Mouse (Mus musculus) CD4-positive, CD25-positive, alpha-beta regulatory T cell, adult 2 months (primary cell): Measurements from ENCODE around the gene Adssl1.

ENCODE experiments used
- DNase-seq: peaks from one replicate; pipeline ENCODE4 v3.0.0-alpha.2; 2012; ENCODE audit warnings: low read depth, low spot score

Adssl1 gene

DNA sequence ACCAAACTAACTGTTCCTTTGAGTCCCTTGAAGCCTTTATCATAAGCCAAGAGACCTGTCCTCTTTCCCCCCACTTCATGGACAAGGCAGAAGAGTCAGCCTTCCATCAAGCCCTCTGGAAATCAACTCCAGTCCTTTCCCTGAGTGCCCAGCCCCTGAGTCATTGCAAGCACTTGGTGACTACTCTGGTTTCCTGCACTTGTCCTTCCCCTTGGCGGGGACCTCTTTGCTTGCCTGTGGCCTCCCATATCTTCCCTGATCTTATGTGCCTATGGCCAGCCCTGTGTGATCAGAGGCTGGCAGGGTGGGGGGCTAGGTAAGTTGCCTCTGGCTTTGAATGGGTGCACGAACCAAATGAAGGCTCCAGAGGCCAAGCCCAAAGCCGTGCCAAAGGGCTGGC lies 2.1 kb downstream of the Adssl1 start:
- no peak for DNase-seq

GRCm38 (mm10) chr12:112623742-112624141 lies 3.9 kb downstream of the Adssl1 start:
- peak; percentile 77 for DNase-seq

- no peak for DNase-seq
These were observed 5.9 kb downstream of the Adssl1 start for GRCm38 (mm10) chr12:112625700-112626099.

- DNase-seq = no peak
These were observed 6.6 kb downstream of the Adssl1 start for GRCm38 (mm10) chr12:112626455-112626854.

DNA sequence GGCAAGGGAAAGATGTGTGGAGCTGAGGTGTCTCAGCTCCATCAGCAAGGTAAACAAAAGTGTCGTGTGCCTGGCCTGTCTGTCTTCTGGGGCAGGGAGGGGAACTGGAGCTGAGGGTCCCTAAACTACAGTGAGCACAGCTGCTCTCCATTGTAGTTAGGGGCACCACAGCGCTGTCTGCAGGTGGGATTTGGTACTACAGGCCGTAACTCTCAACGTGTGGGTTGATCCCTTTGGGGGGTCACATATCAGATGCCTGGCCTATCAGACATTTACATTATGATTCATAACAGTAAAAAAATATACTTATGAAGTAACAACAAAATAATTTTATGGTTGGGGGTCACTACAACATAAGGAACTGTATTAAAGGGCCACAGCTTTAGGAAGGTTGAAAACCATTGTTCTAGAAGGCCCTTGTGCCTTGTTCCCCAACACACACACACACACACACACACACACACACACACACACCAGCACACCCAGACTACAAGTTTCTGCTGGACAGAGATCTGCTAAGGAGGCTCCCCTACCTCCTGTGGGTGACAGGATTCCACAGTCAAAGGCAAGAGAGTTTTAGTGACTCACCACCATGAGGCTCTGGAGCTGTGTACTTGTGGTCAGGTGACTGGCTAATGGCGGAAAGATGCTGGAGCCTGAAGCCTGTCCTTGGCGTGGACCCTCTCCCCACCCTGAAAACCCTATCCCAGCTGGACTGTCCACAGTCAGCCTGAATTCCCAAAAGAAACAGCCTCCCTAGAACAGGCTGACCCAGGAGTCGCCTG lies 7.4 kb downstream of the Adssl1 start:
- DNase-seq = peak; percentile 52

DNA sequence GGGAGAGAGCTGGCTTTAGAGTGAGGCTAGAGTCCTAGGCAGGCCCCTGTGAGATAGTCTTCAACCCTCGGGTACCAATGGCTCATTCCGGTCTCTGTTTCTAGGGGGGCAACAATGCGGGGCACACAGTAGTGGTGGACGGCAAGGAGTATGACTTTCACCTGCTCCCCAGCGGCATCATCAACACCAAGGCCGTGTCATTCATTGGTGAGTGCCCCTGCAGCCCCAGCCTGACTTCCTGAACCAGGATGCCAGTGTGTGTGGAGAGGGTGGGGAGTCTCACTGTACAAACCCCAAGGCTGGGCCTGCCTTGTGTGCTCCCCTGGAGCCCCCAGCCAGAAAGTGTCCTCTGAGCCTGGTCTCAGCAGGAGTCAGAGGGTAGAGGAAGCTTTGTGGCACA lies 8.4 kb downstream of the Adssl1 start:
- DNase-seq = no peak

GRCm38 (mm10) chr12:112628928-112629721 lies 9.3 kb downstream of the Adssl1 start:
- peak; percentile 84 for DNase-seq

GRCm38 (mm10) chr12:112630029-112630428 lies 10.2 kb downstream of the Adssl1 start:
- no peak for DNase-seq

DNA sequence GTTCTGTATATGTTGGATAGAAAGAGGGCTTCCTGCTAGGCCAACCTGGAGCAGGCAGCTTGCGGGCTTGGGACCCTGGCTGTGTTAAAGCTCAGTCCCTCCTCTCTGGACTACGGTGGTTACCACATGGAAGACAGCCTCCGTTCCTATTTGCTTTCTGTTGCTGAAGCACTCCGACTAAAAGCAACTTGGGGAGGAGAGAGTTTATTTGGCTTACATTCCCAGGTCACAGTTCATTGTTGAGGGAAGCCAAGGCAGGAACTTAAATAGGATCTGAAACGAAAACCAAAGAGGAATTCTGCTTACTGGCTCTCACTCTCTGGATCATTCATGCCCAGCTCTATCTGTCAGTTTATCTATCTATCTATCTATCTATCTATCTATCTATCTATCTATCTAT lies 11.0 kb downstream of the Adssl1 start:
- no peak for DNase-seq

DNA sequence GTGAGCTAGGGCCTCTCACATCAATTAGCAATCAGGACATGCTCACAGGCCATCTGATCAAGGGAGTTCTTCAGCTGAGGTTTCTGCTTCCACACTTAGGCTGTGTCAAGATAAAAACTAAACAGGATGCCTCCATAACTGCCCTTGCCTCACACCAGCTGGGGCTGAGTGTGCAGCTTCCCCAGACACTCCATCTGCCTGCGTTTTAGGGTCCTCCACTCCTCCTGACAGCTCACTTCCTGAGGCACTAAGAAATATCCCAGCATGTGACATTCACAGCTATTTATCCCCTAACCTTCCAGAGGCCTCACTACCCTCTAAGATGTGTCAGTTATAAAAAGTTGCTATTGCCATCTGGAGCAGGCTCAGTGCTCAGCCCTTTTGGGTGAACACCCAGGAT lies 11.6 kb downstream of the Adssl1 start:
- no peak for DNase-seq

- no peak for DNase-seq
These were observed 12.4 kb downstream of the Adssl1 start for GRCm38 (mm10) chr12:112632084-112632777.

DNA sequence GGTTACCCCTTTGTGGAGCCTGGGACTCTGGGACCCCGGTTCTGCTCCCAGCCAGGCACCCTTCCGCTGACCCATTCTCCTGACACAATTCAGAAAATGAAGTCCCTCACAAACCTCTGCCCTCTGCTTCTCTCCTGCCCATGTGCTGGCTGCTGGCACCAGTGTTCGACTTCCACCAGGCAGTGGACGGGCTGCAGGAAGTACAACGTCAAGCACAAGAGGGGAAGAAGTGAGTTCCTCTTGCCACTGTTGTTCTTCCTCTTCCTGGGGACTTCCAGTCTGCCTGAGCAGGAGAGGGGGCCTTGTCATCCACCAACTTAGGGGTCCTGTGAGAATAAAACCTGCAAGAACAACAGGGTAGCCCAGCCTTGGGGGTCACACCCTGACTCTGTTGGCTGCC lies 13.1 kb downstream of the Adssl1 start:
- no peak for DNase-seq

DNA sequence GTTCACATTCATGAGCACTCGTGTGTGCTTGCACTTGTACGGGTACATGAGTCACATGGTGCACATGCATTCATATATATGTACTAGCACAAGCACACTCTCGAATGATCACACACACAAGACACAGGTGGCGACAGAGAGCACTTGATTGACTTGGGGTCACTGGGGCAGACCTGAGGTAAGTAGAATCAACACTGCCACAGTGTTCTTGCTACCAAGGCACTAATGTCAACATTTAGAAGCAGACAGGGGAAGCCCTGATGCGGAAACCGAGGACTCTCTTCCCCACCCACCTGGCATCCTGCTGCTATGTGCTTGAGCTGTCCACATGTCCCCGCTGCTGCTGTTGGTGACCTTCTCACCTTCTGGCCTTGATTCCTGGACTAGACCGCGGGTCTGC lies 13.8 kb downstream of the Adssl1 start:
- peak; percentile 46 for DNase-seq

DNA sequence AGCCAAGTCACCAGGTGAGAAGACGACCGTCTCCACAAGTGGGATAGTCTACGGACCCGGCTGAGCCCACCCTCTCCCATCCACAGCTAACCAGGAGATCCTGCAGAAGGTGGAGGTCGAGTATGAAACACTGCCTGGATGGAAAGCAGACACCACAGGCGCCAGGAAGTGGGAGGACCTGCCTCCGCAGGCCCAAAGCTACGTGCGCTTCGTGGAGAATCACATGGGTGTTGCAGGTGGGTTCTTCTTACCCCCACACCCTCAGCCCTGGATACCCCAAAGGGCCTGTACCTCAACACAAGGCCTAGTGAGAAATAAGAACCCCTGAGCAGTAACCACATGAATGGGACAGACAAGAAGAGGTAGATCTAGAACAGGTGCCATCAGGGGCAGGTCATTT lies 19.7 kb downstream of the Adssl1 start:
- no peak for DNase-seq

DNA sequence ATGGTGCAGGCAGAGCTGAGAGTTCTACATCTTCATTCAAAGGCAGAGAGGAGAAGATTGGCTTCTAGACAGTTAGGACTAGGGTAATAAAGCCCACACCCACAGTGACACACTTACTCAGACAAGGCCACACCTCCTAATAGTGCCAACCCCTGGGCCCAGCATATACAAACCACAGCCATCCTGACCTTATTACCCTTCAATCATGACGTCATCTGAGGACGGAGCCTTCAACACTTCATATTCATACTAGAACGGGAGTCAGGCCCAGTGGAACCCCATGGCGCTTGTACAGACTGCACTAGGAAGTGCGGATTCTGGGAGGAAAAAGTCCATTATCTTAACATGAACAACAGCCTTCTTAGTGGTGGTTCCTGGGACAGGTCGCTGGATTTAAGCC lies 23.3 kb downstream of the Adssl1 start:
- DNase-seq = no peak

DNA sequence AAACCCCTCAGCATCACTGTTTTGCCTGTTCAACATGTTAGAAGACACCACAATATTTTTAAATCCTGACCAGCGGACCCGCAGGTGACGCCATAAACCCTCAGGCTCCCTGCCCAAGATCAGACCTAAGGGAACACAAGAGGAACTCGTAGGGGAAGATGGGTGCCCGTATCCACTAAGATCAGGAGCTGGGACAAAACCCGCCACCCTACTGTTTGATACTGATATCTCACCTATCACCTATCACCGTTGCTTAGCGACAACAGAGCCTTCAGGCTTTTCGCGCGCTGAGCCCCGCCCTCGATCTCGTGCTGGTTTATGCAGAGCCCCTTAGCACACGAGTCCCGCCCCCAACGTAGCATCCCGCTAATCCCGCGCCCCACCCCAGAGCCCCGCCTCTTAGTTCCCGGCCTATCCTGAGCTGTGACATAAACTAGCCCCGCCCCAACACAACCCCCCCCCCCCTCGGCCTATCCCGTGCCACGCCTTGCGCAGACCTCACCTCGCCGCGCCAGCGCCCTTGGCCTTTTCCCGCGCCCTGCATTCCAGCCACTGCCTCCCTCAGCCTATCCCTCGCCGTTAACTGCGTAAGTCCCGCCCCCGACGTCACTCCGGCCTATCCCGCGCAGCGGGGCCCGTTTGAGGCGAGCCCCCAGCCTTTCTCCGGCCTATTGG lies 24.5 kb downstream of the Adssl1 start, which contains the start of gene Siva1:
Gene Siva1, plus strand, starts transcription at position 500 of the 675 bp plus-strand sequence.
- DNase-seq = peak; percentile 98

DNA sequence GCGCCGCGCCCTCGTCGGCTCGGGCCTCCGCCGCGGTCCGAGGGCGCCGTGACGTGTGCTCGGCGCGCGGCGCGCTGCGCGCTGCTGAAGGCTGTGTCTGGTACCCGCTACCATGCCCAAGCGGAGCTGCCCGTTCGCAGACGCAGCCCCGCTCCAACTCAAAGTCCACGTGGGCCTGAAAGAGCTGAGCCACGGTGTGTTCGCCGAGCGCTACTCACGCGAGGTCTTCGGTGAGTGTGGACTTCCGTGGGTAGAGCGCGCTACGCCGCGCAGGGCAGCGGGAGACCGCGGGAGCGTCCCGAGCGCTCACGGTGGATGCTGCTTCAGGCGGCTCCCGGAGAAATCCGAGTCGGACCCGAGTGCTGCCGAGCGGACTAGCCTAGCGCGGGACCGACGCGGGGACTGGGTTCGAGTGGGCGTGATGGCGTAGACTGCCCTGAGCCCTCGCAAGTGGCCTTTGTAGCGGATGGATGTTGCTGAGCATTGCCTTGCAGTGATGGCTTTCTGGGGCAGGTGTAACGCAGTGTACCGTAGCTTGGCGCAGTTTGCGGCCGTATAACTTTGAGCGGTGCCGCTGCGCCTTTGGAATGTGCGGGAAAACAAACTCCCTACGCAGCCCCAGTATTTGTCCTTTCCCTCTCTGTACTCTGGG lies 25.1 kb downstream of the Adssl1 start:
- no peak for DNase-seq

DNA sequence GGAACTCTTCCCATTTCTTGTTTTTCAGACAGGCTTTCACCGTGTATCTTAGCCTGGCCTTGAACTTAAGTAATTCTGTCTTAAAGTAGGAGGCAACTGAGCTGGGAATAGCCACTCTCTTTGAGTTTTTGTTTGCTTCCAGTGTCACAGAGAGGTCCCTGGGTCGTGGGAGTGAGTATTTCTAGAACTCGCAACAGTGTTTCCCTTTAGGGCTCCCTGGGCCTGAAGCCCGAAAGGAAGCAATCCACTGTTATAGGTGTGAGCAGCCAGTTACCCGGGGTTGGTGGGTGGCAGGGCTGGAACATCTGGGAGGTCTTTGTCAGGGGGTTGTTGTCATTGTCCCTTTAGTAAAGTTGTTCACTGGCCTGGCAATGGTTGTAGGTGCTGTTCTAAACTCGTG lies 26.3 kb downstream of the Adssl1 start:
- no peak for DNase-seq

DNA sequence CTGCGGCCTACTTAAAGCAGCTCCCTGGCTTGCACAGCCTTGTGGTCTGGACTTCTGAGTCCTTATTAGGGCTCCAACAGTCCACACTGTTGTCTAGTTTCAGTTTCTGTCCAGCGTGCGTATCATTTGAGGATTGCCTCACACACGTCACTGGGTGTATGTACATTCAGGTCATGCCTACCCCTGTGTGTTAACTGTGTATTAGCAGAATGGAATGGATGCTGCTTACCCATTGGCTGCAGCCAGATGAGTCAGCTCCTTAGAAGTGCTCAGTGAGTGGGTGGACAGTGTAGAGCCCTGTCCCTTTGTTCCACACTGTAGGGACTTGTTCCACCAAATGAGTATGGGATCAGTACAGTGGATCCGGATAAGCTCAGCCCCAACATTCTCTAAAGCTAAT lies 28.2 kb downstream of the Adssl1 start:
- DNase-seq = no peak

GRCm38 (mm10) chr12:112651778-112652439 lies 32.1 kb downstream of the Adssl1 start:
- DNase-seq = no peak
